Mouse (Mus musculus) liver, embryonic 16.5 days (tissue): ENCODE measurements around the gene Smad3. TPM values are rescaled to one million over a fixed set of nuclear protein-coding genes. Genes with fewer than 3 reads are reported as not detected.

Experiments
- ATAC-seq: fragments of 200-750 bp; cut with Nextera tagmentation; 2 replicates; pipeline ENCODE4 v1.8.0; 2017; ENCODE audit warnings: low read depth, mild to moderate bottlenecking, moderate number of reproducible peaks, moderate library complexity
- H3K27ac ChIP-seq: fragments of 300-500 bp; sonication (generic); 2 replicates; pipeline ENCODE4 v1.5.1; 2014; ENCODE audit warnings: mild to moderate bottlenecking, low read length
- H3K27me3 ChIP-seq: fragments of 300-500 bp; sonication (generic); 2 replicates; pipeline ENCODE4 v1.6.1; 2014; ENCODE audit warnings: low read depth, low read length, mixed read lengths; ENCODE audit not compliant: control insufficient read depth, insufficient read depth
- H3K36me3 ChIP-seq: fragments of 300-500 bp; sonication (generic); 2 replicates; pipeline ENCODE4 v1.6.1; 2014; ENCODE audit warnings: mild to moderate bottlenecking; ENCODE audit not compliant: control insufficient read depth, insufficient read depth
- H3K4me1 ChIP-seq: fragments of 300-500 bp; sonication (generic); 2 replicates; pipeline ENCODE4 v1.6.1; 2014; ENCODE audit warnings: low read depth, low read length, mixed read lengths; ENCODE audit not compliant: control insufficient read depth
- H3K4me2 ChIP-seq: fragments of 300-500 bp; sonication (generic); 2 replicates; pipeline ENCODE4 v1.6.1; 2014; ENCODE audit warnings: low read depth, low read length, mixed read lengths
- H3K4me3 ChIP-seq: fragments of 300-500 bp; sonication (generic); 2 replicates; pipeline ENCODE4 v1.5.1; 2014; ENCODE audit warnings: low read depth, mild to moderate bottlenecking, low read length
- H3K9ac ChIP-seq: fragments of 300-500 bp; sonication (generic); 2 replicates; pipeline ENCODE4 v1.6.1; 2014; ENCODE audit warnings: low read depth, low read length
- H3K9me3 ChIP-seq: fragments of 300-500 bp; sonication (generic); replicated peaks from 2 replicates; pipeline ENCODE4 v1.6.1; 2016; ENCODE audit warnings: low read length; ENCODE audit not compliant: control insufficient read depth
- WGBS: fragments of 180-500 bp; shearing (Covaris S2); extraction: QIAGEN DNeasy Blood & Tissue Kit; methylation state at CpG from one replicate; pipeline ENCODE4 v1.1.7; 2014; ENCODE audit not compliant: insufficient replicate concordance; 5-methylcytosine and 5-hydroxymethylcytosine counted together
- polyA plus RNA-seq: library from polyadenylated mRNA; unstranded; fragments of >200 nt; fragmentation: Nextera tagmentation; extraction: Ambion mirVana; gene quantifications from 2 replicates; pipeline ENCODE4 v1.2.1, GENCODE M21; 2015

The Smad3 gene
- polyA plus RNA-seq, 1 experiment from 2014 or later, result 2.7 TPM

GRCm38 (mm10) chr9:63641983-63642646 is 115.7 kb downstream of the Smad3 start:
- Histone ChIP-seq H3K9ac (no peak overlapping the region), H3K4me3 (no peak overlapping the region), H3K27me3 (no peaks in the 10 kb centered on the region), H3K4me2 (no peak overlapping the region), H3K36me3 (peaks cover 8% of the 10 kb centered on the region), H3K9me3 (no peaks in the 10 kb centered on the region), H3K27ac (no peak overlapping the region), H3K4me1 (no peaks in the 10 kb centered on the region)
- no peak for ATAC-seq
- WGBS, result 76% methylated on average over 4 of the region's 4 CpGs

GRCm38 (mm10) chr9:63636113-63636512 is 121.7 kb downstream of the Smad3 start:
- Histone ChIP-seq H3K27me3 (no peaks in the 10 kb centered on the region), H3K4me1 (no peaks in the 10 kb centered on the region), H3K9ac (no peak overlapping the region), H3K9me3 (no peaks in the 10 kb centered on the region), H3K4me3 (no peak overlapping the region), H3K4me2 (no peak overlapping the region), H3K27ac (no peak overlapping the region), H3K36me3 (peaks cover 11% of the 10 kb centered on the region)
- WGBS, result 76% methylated on average over 7 of the region's 7 CpGs
- no peak for ATAC-seq

GRCm38 (mm10) chr9:63633334-63633733 is 124.5 kb downstream of the Smad3 start:
- Histone ChIP-seq H3K4me3 (no peak overlapping the region), H3K27ac (no peak overlapping the region), H3K36me3 (peaks cover 10% of the 10 kb centered on the region; the same call in 1 of the 2 replicates), H3K4me1 (no peaks in the 10 kb centered on the region), H3K9me3 (no peaks in the 10 kb centered on the region), H3K9ac (no peak overlapping the region), H3K4me2 (no peak overlapping the region), H3K27me3 (no peaks in the 10 kb centered on the region)
- no peak for ATAC-seq
- WGBS, result 80% methylated on average over 7 of the region's 7 CpGs

- H3K36me3 ChIP-seq, result peaks cover 10% of the 10 kb centered on the region; the same call in 1 of the 2 replicates
- no peak for ATAC-seq
- no peak overlapping the region for H3K4me3 ChIP-seq
- 81% methylated on average over 11 of the region's 11 CpGs for WGBS
- H3K9me3 ChIP-seq, result no peaks in the 10 kb centered on the region
- H3K4me1 ChIP-seq, result no peaks in the 10 kb centered on the region
- H3K27me3 ChIP-seq, result no peaks in the 10 kb centered on the region
- no peak overlapping the region for H3K27ac ChIP-seq
- no peak overlapping the region for H3K4me2 ChIP-seq
- no peak overlapping the region for H3K9ac ChIP-seq
Observed at GRCm38 (mm10) chr9:63632924-63633323, 124.9 kb downstream of the Smad3 start.

GRCm38 (mm10) chr9:63632045-63632444 is 125.7 kb downstream of the Smad3 start:
- Histone ChIP-seq H3K4me3 (no peak overlapping the region), H3K27ac (no peak overlapping the region), H3K9me3 (no peaks in the 10 kb centered on the region), H3K36me3 (peaks cover 7% of the 10 kb centered on the region; the same call in 1 of the 2 replicates), H3K27me3 (no peaks in the 10 kb centered on the region), H3K9ac (no peak overlapping the region), H3K4me1 (no peaks in the 10 kb centered on the region), H3K4me2 (no peak overlapping the region)
- ATAC-seq, result no peak
- 87% methylated on average over 4 of the region's 4 CpGs for WGBS

GRCm38 (mm10) chr9:63625090-63625756 is 132.6 kb downstream of the Smad3 start:
- no peaks in the 10 kb centered on the region for H3K27me3 ChIP-seq
- no peaks in the 10 kb centered on the region for H3K4me1 ChIP-seq
- WGBS, result 81% methylated on average over 9 of the region's 9 CpGs
- no peak overlapping the region for H3K9ac ChIP-seq
- no peak overlapping the region for H3K4me3 ChIP-seq
- no peak overlapping the region for H3K27ac ChIP-seq
- H3K9me3 ChIP-seq, result no peaks in the 10 kb centered on the region
- H3K36me3 ChIP-seq, result peaks cover 8% of the 10 kb centered on the region
- ATAC-seq, result no peak
- H3K4me2 ChIP-seq, result no peak overlapping the region

- Histone ChIP-seq H3K27ac (no peak overlapping the region), H3K4me2 (no peak overlapping the region), H3K4me1 (no peaks in the 10 kb centered on the region), H3K36me3 (peaks cover 10% of the 10 kb centered on the region), H3K9ac (no peak overlapping the region), H3K4me3 (no peak overlapping the region), H3K9me3 (no peaks in the 10 kb centered on the region), H3K27me3 (no peaks in the 10 kb centered on the region)
- WGBS, result 82% methylated on average over 15 of the region's 15 CpGs
- ATAC-seq, result no peak
Observed at GRCm38 (mm10) chr9:63623895-63624569, 133.8 kb downstream of the Smad3 start.

GRCm38 (mm10) chr9:63617967-63618366 is 139.8 kb downstream of the Smad3 start:
- Histone ChIP-seq H3K4me2 (no peak overlapping the region), H3K27me3 (no peaks in the 10 kb centered on the region), H3K9ac (no peak overlapping the region), H3K9me3 (no peaks in the 10 kb centered on the region), H3K4me1 (no peaks in the 10 kb centered on the region), H3K36me3 (peaks cover 20% of the 10 kb centered on the region), H3K4me3 (no peak overlapping the region), H3K27ac (no peak overlapping the region)
- 81% methylated on average over 2 of the region's 2 CpGs for WGBS
- ATAC-seq, result no peak
